In genomic region chr13:107246956-107247751, GRCm38 (mm10) we compare ENCODE assay signal across 9 mouse cellular contexts.
DNase-seq lines count a peak whose midpoint lies in the region; ATAC-seq and TF ChIP-seq lines count a peak whose summit lies in the region.
"Had no signal": no experiment of that assay in that cellular context is flagged by ENCODE, and none has a peak within 500 bp of the region (broad histone marks: within the 10 kb centered on the region; RNA-seq: fewer than 3 reads in every experiment).

No protein-coding gene starts in this region.

- peaks cover 3% of the 10 kb centered on the region; the same call in 1 of the 2 replicates for H3K4me1 ChIP-seq in heart, embryonic 12.5 days (replicated peaks)
- peaks cover 10% of the 10 kb centered on the region; the same call in 1 of the 2 replicates for H3K4me1 ChIP-seq in forebrain, embryonic 11.5 days (replicated peaks; ENCODE audit: control insufficient read depth, insufficient read depth, low read length)
- peaks cover 3% of the 10 kb centered on the region for H3K4me1 ChIP-seq in limb, embryonic 14.5 days (ENCODE audit: control insufficient read depth, insufficient read depth, low read length)
- H3K4me1 ChIP-seq: megakaryocyte, embryonic 14.5 days had no signal

- H3K27ac ChIP-seq in heart, embryonic 12.5 days (ENCODE audit: poor library complexity, severe bottlenecking), result no peak overlapping the region
- H3K27ac ChIP-seq in forebrain, embryonic 11.5 days (ENCODE audit: low read depth, low read length), result peak overlapping the region; percentile 68
- H3K27ac ChIP-seq in limb, embryonic 14.5 days (replicated peaks; ENCODE audit: low read depth, low read length), result no peak overlapping the region

- peaks cover 10% of the 10 kb centered on the region; the same call in 1 of the 2 replicates for H3K27me3 ChIP-seq in heart, embryonic 12.5 days (replicated peaks)
- no peaks in the 10 kb centered on the region for H3K27me3 ChIP-seq in forebrain, embryonic 11.5 days (ENCODE audit: control insufficient read depth, insufficient read depth, low read length)
- no peaks in the 10 kb centered on the region; the same call in 1 of the 2 replicates for H3K27me3 ChIP-seq in limb, embryonic 14.5 days (ENCODE audit: control insufficient read depth, insufficient read depth, low read length)

- ATAC-seq in heart, embryonic 12.5 days (ENCODE audit: insufficient number of reproducible peaks, low FRiP score), result no peak
- peak; percentile 94 for ATAC-seq in forebrain, embryonic 11.5 days (replicated peaks; ENCODE audit: low FRiP score)
- no peak for ATAC-seq in limb, embryonic 14.5 days (ENCODE audit: low FRiP score, low read depth)
- no peak for ATAC-seq in monocyte, adult 5-6 weeks (replicated peaks; ENCODE audit: insufficient number of reproducible peaks, low FRiP score, low TSS enrichment, poor library complexity, severe bottlenecking)

- H3K9me3 ChIP-seq in heart, embryonic 12.5 days (replicated peaks), result no peaks in the 10 kb centered on the region
- no peaks in the 10 kb centered on the region for H3K9me3 ChIP-seq in forebrain, embryonic 11.5 days (ENCODE audit: control insufficient read depth, low read length)
- no peaks in the 10 kb centered on the region for H3K9me3 ChIP-seq in limb, embryonic 14.5 days (ENCODE audit: control insufficient read depth, low read length)
- H3K9me3 ChIP-seq: megakaryocyte, embryonic 14.5 days had no signal

- no peak for DNase-seq in heart, adult 9 months (ENCODE audit: low spot score in 2 of 2)
- DNase-seq in Muller cell, postnatal 12 days (ENCODE audit: inconsistent ontology term), result peak; percentile 76
- peak; percentile 75 for DNase-seq in forebrain, embryonic 11.5 days (ENCODE audit: low spot score)
- no peak for DNase-seq in limb, embryonic 14.5 days (ENCODE audit: low spot score)
- no peak for DNase-seq in adrenal gland, postnatal 4 days (ENCODE audit: low spot score in 2 of 2)
- DNase-seq in gastrocnemius, postnatal 10 days, result no peak

- no peak overlapping the region for H3K9ac ChIP-seq in heart, embryonic 12.5 days
- peak overlapping the region; percentile 52 for H3K9ac ChIP-seq in forebrain, embryonic 11.5 days (ENCODE audit: low read length)
- H3K9ac ChIP-seq in limb, embryonic 14.5 days (ENCODE audit: low read depth, low read length, severe bottlenecking), result no peak overlapping the region; the same call in 1 of the 2 replicates

- H3K4me2 ChIP-seq in heart, embryonic 12.5 days, result peak overlapping the region; percentile 59
- peak overlapping the region; percentile 48 for H3K4me2 ChIP-seq in forebrain, embryonic 11.5 days (ENCODE audit: low read depth, low read length, severe bottlenecking)
- peak overlapping the region; percentile 37 for H3K4me2 ChIP-seq in limb, embryonic 14.5 days (replicated peaks; ENCODE audit: low read depth, low read length, severe bottlenecking)

- TF ChIP-seq POLR2A in limb, embryonic 14.5 days (IDR thresholded peaks at IDR 0.05; ENCODE audit: borderline replicate concordance, extremely low read depth, insufficient read depth, insufficient read length), result no peak

- WGBS in heart, embryonic 12.5 days, result 27% methylated on average over 17 of the region's 17 CpGs
- WGBS in forebrain, embryonic 11.5 days, result 4% methylated on average over 17 of the region's 17 CpGs
- WGBS in limb, embryonic 14.5 days, result 14% methylated on average over 17 of the region's 17 CpGs

- H3K36me3 ChIP-seq in heart, embryonic 12.5 days, result no peaks in the 10 kb centered on the region
- H3K36me3 ChIP-seq in forebrain, embryonic 11.5 days (ENCODE audit: control insufficient read depth, insufficient read depth, low read length), result no peaks in the 10 kb centered on the region
- no peaks in the 10 kb centered on the region for H3K36me3 ChIP-seq in limb, embryonic 14.5 days (ENCODE audit: control insufficient read depth, insufficient read depth, low read length)

- H3K4me3 ChIP-seq in heart, embryonic 12.5 days, result peak overlapping the region; percentile 12
- H3K4me3 ChIP-seq in forebrain, embryonic 11.5 days (ENCODE audit: low read depth, low read length), result peak overlapping the region; percentile 21; the same call in 1 of the 2 replicates
- peak overlapping the region; percentile 22 for H3K4me3 ChIP-seq in limb, embryonic 14.5 days (replicated peaks; ENCODE audit: low read length)
- H3K4me3 ChIP-seq: megakaryocyte, embryonic 14.5 days had no signal

Comparison
In these comparisons a context has a peak if more than half of its experiments do, and no peak if none do; other contexts are left out.
1. DNase-seq: peak in Muller cell, postnatal 12 days (single experiment) and forebrain, embryonic 11.5 days (single experiment); none in heart, adult 9 months (0 of 2), limb, embryonic 14.5 days (single experiment), adrenal gland, postnatal 4 days (0 of 2) and gastrocnemius, postnatal 10 days (single experiment).
2. Peak in every context shown above with its lines, with median percentiles within 50 percentile points of each other: H3K4me2 ChIP-seq and H3K4me3 ChIP-seq.